Mouse (Mus musculus) cerebellum, adult (tissue): ENCODE results near the gene Dbt.
"Not testable (repeated sequence)": the region's sequence is repeated elsewhere in the genome, so short reads cannot be mapped to it uniquely, and the experiment has no call there.

Experiments
- ATAC-seq: cut with Nextera tagmentation; 2 replicates; pipeline ENCODE4 v1.9.2; 2017; ENCODE audit warnings: mild to moderate bottlenecking, moderate library complexity, mixed read lengths; ENCODE audit not compliant: insufficient number of reproducible peaks, low FRiP score, low TSS enrichment

Dbt gene

GRCm38 (mm10) chr3:116537200-116537573 lies 24.3 kb downstream of the Dbt start:
- no peak for ATAC-seq

DNA sequence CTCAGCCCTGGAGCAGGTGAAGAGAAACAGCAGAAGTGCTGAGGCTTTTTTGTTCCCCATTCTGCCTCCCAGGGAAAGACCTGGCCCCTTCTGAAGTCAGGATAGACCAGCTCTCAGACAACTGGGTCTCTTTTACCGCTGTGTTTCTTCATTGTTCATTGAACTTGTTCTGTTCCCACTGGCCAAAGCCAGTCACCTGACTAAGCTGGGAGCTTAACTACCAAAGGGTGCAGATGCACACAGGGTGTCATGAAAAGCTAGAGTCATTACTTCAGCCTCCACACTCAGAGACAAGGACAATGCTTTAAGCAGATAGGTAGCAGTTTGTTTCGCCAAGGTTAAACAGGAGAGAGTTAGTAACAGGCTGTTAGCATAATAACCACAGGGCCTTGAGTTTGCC lies 29.2 kb downstream of the Dbt start:
- ATAC-seq = no peak

- ATAC-seq = no peak
Measured at GRCm38 (mm10) chr3:116542532-116542931, 29.7 kb downstream of the Dbt start.

DNA sequence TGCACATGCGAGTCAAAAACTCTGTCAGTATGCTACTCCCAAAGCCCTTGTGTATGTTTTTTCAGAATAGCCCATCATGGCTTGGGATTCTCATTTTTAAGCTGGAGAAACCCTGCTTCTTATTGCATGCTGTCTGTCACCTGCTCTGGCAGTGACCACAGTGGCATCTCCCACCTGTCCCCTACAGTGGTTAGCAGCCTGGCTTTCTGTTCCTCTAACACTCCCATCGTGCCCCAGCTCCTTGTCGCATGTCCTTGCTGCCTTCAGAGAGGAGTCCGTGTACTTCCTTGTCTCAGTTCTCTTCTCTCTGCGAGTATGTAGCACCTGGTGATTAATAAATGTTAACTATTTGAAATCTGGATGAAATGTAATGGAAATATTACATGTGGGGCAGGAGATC lies 34.6 kb downstream of the Dbt start:
- no peak for ATAC-seq

DNA sequence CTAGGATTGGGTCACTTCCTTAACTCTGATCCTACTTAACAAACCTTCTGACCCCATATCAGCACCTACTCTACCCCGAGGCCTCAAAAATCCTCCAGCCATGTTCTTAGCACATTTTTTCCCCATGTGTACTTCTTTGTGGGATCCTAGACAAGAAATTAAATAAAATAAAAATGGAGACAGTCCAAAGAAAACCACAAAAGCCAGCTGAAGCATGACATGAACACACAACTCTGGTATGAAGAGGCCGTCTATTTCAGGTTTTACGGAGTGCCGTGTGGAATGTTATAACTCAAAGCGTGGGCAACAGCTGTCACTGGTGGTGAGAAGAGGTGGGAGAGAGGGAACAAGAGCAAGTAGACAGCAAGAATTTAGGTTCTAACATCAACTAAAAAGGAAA lies 38.5 kb downstream of the Dbt start:
- ATAC-seq = no peak

DNA sequence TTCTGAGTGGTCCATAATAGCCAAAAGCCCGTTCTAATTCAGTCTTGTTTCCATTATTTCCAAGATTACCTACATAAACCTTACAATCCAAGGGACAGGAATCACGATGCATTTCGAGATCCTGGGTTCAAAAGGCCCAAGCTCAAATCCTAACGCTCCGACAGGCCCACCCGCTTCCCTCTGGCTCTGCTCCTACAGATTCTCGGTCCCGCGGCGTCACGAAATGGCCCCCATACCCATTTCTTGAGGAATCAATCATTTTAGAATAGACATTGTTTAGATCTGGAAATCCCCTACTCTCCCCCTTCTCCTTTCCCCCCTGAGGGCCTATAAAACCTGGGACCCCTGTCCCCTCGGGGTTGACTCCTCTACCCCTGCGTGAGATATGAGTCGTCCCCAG lies 48.4 kb downstream of the Dbt start:
- not testable (repeated sequence) for ATAC-seq

GRCm38 (mm10) chr3:116562408-116563094 lies 49.7 kb downstream of the Dbt start, which contains the start of gene Lrrc39:
Lrrc39 (plus strand) TSS chr3:116562973.
- ATAC-seq = no peak

DNA sequence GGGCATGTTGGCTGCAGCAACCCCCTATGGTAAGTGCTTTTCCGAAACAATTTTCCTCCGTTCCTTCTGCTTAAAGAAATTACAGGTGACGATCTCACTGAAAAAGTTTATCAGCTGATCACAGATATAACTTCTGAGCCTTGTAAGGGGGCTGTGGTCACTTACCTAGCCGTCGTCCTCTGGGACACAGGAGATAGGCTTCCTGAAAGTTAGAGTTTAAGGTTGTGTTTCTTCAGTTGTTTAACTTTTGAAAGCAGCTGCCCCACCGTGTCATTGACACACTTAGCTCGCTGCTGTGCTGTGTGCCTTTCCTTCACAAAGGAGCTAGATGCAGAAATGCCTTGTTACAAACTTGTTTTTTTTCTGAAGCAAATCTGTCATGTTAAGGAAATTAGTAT lies 50.2 kb downstream of the Dbt start:
- ATAC-seq = no peak

DNA sequence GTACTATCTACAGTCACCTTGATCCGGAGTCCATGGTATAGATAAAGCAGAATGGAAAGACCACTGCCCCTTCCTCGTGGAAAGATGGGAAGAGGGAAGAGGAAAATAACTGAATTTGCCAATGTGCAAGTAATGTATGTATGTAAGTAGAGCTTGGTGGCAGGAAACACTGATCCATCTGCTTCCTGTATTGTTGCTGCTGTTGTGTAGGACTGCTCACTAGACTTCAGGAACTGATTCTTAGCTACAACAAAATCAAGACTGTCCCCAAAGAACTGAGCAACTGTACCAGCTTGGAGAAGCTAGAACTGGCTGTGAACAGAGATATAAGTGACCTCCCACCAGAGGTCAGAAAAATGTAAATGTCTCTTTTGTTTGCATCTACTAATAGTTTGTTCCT lies 57.8 kb downstream of the Dbt start:
- ATAC-seq = no peak

GRCm38 (mm10) chr3:116577286-116577685 lies 64.4 kb downstream of the Dbt start:
- ATAC-seq = no peak

GRCm38 (mm10) chr3:116582201-116582600 lies 69.3 kb downstream of the Dbt start:
- no peak for ATAC-seq

GRCm38 (mm10) chr3:116594076-116594727 lies 81.3 kb downstream of the Dbt start:
- peak; percentile 59 for ATAC-seq

- ATAC-seq = peak; percentile 94
Measured at GRCm38 (mm10) chr3:116594728-116595602, 82.1 kb downstream of the Dbt start, which contains the start of gene Sass6. Sass6 (plus strand) TSS chr3:116594982.

GRCm38 (mm10) chr3:116595603-116595991 lies 82.7 kb downstream of the Dbt start:
- no peak for ATAC-seq
